Mouse (Mus musculus) CH12.LX (cell line): ENCODE results near the gene Creb5.

Source experiments
- CTCF ChIP-seq, 2 experiments: IDR thresholded peaks in 1 of 2; conservative IDR thresholded peaks in 1 of 2; 2 replicates each; pipeline ENCODE4 v1.5.1; 2011 to 2012; ENCODE audit warnings: low read depth in 2 of 2, low read length in 2 of 2, improper control_type of control experiment in 1 of 2, inconsistent platforms in 1 of 2, mild to moderate bottlenecking in 1 of 2, moderate library complexity in 1 of 2
- MXI1 ChIP-seq: IDR thresholded peaks from 2 replicates; pipeline ENCODE4 v1.6.1; 2011; ENCODE audit warnings: mild to moderate bottlenecking, low read depth, low read length, improper control_type of control experiment
- TBP ChIP-seq: conservative IDR thresholded peaks from 2 replicates; pipeline ENCODE4 v1.6.1; 2011; ENCODE audit warnings: low read depth, low read length, improper control_type of control experiment
- USF1 ChIP-seq: IDR thresholded peaks from 2 replicates; pipeline ENCODE4 v1.6.1; 2014; ENCODE audit warnings: low read depth, mild to moderate bottlenecking, inconsistent platforms, low read length, improper control_type of control experiment

- TF ChIP-seq USF1, result no peak
- TF ChIP-seq CTCF (conservative IDR thresholded peaks at IDR 0.05 in 1 of 2, IDR thresholded peaks at IDR 0.05 in 1 of 2; ENCODE audit: low read depth in 2 of 2, low read length in 2 of 2), result no peak
- TF ChIP-seq TBP, result no peak
- TF ChIP-seq MXI1, result no peak
These were observed 443.4 kb downstream of the Creb5 start for GRCm38 (mm10) chr6:53730487-53730886.
